Mouse (Mus musculus) limb, embryonic 13.5 days (tissue): ENCODE measurements at regions not wholly inside any gene's neighbourhood (a gene's known extent, or its start where the extent isn't known, plus 50 kb on each side); places are given as distances from the start of the nearest gene placed in this dataset.

Experiments
- ATAC-seq: fragments of 200-750 bp; cut with Nextera tagmentation; 2 replicates; pipeline ENCODE4 v1.8.0; 2017; ENCODE audit warnings: low read depth, moderate number of reproducible peaks, moderate TSS enrichment; ENCODE audit not compliant: low FRiP score
- H3K27ac ChIP-seq: fragments of 300-500 bp; sonication (generic); 2 replicates; pipeline ENCODE4 v1.5.1; 2015; ENCODE audit warnings: inconsistent platforms, mild to moderate bottlenecking, moderate library complexity
- H3K27me3 ChIP-seq: fragments of 300-500 bp; sonication (generic); 2 replicates; pipeline ENCODE4 v1.6.1; 2015; ENCODE audit warnings: mild to moderate bottlenecking, inconsistent platforms
- H3K36me3 ChIP-seq: fragments of 300-500 bp; sonication (generic); 2 replicates; pipeline ENCODE4 v1.6.1; 2015; ENCODE audit warnings: inconsistent platforms, mild to moderate bottlenecking, moderate library complexity
- H3K4me1 ChIP-seq: fragments of 300-500 bp; sonication (generic); 2 replicates; pipeline ENCODE4 v1.6.1; 2015; ENCODE audit warnings: inconsistent platforms
- H3K4me2 ChIP-seq: fragments of 300-500 bp; sonication (generic); replicated peaks from 2 replicates; pipeline ENCODE4 v1.6.1; 2015; ENCODE audit warnings: inconsistent platforms, mild to moderate bottlenecking, moderate library complexity
- H3K4me3 ChIP-seq: fragments of 300-500 bp; sonication (generic); 2 replicates; pipeline ENCODE4 v1.5.1; 2015; ENCODE audit warnings: moderate library complexity, mild to moderate bottlenecking, inconsistent platforms
- H3K9ac ChIP-seq: fragments of 300-500 bp; sonication (generic); 2 replicates; pipeline ENCODE4 v1.6.1; 2015; ENCODE audit warnings: mild to moderate bottlenecking, inconsistent platforms
- H3K9me3 ChIP-seq: fragments of 300-500 bp; sonication (generic); 2 replicates; pipeline ENCODE4 v1.6.1; 2016; ENCODE audit warnings: inconsistent platforms
- WGBS: fragments of 180-500 bp; shearing (Covaris S2); methylation state at CpG from one replicate; pipeline ENCODE4 v1.1.7; 2015; 5-methylcytosine and 5-hydroxymethylcytosine counted together

DNA sequence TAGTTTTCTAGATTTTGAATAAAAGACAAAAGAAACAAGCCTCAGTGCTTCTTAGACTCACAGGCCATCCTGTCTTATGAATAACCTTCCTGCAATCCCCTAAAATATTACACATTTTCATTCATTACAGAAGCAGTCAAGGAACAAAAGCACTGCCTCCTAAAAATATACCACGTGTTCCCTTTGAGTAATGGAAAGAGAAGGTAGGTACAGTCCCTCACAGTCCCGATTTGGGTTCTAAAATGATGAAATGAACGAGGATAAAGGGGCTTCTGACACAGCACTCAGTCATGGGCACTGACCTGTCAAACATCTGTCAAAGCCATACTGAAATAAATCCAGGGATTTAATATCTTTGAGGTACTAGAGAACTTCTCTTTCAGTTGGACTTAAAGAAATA is 159.9 kb downstream of the AW209491 start:
- 67% methylated on average over 3 of the region's 3 CpGs for WGBS
- Histone ChIP-seq H3K4me1 (no peaks in the 10 kb centered on the region), H3K9me3 (no peaks in the 10 kb centered on the region), H3K4me3 (no peak overlapping the region), H3K9ac (no peak overlapping the region), H3K27ac (no peak overlapping the region), H3K4me2 (no peak overlapping the region), H3K36me3 (no peaks in the 10 kb centered on the region), H3K27me3 (no peaks in the 10 kb centered on the region)
- no peak for ATAC-seq

DNA sequence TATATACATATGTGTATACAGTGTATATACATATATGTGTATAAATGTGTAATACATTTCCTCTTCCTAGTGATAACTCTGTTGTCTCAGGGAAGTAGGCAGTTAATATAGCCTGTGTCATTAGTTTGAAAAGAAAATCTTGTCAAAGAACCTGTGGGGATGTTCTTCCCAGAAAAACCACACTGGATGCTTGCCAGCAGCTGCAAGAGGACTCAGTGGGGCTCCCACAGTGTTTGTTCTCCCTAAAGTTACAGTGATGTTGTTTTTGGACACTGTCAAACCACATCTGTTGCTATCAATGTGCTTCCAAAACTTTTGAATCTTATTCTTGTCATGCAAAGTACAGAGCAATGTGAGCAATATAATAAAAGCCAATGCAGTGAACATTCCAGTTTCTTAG is 170.3 kb downstream of the AW209491 start:
- no peaks in the 10 kb centered on the region for H3K9me3 ChIP-seq
- ATAC-seq: no peak

DNA sequence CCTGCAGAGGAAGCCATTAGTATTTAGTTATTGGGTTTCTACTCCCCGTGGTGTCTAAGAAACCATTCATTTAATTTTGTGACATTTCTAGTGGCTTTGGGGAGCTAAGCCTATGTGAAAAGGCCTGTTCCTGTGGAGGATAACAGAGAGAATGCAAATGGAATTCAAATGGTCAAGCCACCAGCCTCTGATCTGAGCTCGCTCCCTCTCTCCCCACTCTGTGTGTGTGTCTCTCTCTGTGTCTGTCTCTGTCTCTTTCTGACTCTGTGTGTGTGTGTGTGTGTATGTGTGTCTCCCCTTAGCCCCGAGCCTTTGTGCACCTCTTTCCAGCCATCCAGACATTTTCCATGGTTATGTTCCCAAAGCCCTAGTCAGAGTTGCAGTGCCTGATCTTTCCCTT is 171.1 kb downstream of the AW209491 start:
- H3K4me2 ChIP-seq: no peak overlapping the region
- no peaks in the 10 kb centered on the region for H3K27me3 ChIP-seq
- 60% methylated on average over 3 of the region's 3 CpGs for WGBS
- H3K36me3 ChIP-seq: no peaks in the 10 kb centered on the region
- H3K9ac ChIP-seq: no peak overlapping the region
- no peak for ATAC-seq
- H3K4me3 ChIP-seq: no peak overlapping the region
- no peaks in the 10 kb centered on the region for H3K4me1 ChIP-seq
- H3K9me3 ChIP-seq: no peaks in the 10 kb centered on the region
- no peak overlapping the region for H3K27ac ChIP-seq

More for the DNA sequence above, 170.3 kb downstream of the AW209491 start:
- Histone ChIP-seq H3K36me3 (no peaks in the 10 kb centered on the region), H3K27me3 (no peaks in the 10 kb centered on the region), H3K4me2 (no peak overlapping the region), H3K4me3 (no peak overlapping the region), H3K9ac (no peak overlapping the region), H3K27ac (no peak overlapping the region), H3K4me1 (no peaks in the 10 kb centered on the region)

DNA sequence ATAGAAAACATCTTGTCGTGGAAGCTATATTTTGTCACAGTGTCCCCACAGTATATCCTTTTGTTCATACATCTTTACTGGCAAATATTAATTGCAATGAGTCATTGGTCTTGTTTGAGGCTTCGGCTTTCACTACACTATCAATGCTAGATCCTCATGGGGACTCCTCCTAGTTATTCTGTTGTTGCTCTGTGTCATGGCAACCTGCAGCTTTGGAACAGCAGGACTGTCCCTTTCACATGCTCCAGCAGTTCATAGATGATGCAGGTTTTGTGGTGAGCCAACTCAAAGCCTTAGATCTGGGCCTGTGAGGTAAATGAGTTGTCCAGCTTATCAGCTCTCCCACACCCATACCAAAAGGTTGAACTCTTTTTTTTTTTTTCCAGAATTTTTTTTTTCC is 172.4 kb downstream of the AW209491 start:
- H3K4me2 ChIP-seq: no peak overlapping the region
- H3K9me3 ChIP-seq: no peaks in the 10 kb centered on the region
- H3K4me3 ChIP-seq: no peak overlapping the region
- no peaks in the 10 kb centered on the region for H3K27me3 ChIP-seq
- no peak for ATAC-seq
- H3K4me1 ChIP-seq: no peaks in the 10 kb centered on the region
- H3K27ac ChIP-seq: no peak overlapping the region
- 87% methylated on average over 2 of the region's 2 CpGs for WGBS
- no peak overlapping the region for H3K9ac ChIP-seq
- no peaks in the 10 kb centered on the region for H3K36me3 ChIP-seq

DNA sequence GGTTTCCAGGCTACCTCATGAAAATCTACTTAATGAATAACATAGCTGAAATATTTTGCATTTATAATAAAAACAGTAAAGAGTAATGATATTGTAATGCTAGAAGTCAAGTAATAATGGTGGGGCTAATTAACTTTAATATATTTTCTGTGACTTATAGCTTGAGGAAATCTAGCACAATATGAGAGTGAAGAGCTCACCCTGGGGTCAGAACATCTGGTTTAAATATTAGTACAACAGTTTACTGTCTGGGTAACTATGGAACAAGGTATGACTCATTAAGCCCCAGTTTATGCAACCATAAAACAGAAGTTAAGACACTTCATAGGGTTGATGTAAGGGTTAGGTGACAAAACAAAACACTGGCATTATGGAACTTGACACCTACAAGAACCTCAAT is 205.4 kb downstream of the AW209491 start:
- H3K36me3 ChIP-seq: no peaks in the 10 kb centered on the region
- no peak overlapping the region for H3K4me3 ChIP-seq
- H3K9me3 ChIP-seq: peaks cover 3% of the 10 kb centered on the region; the same call in 1 of the 2 replicates
- no peak overlapping the region for H3K9ac ChIP-seq
- H3K27ac ChIP-seq: no peak overlapping the region
- H3K27me3 ChIP-seq: no peaks in the 10 kb centered on the region
- peak; percentile 77; the same call in 1 of the 2 replicates for ATAC-seq
- H3K4me2 ChIP-seq: no peak overlapping the region
- no peaks in the 10 kb centered on the region for H3K4me1 ChIP-seq
